Mouse (Mus musculus): ENCODE data around the gene Ttc9c.

Gene Ttc9c

GRCm38 (mm10) chr19:8829660-8830059 lies 10.5 kb upstream of the Ttc9c start, which contains the start of gene AC129217.1:
TSS of gene AC129217.1 (plus strand) at chr19:8829773.
- peak in 1 of 2 experiments; percentile 34 for DNase-seq

- DNase-seq: no peak
Measured at GRCm38 (mm10) chr19:8822696-8823095, 3.6 kb upstream of the Ttc9c start.

GRCm38 (mm10) chr19:8821146-8821545 lies 2.0 kb upstream of the Ttc9c start:
- no peak for DNase-seq

- DNase-seq: no peak
Measured at GRCm38 (mm10) chr19:8820424-8820956, 1.4 kb upstream of the Ttc9c start.

GRCm38 (mm10) chr19:8819596-8820423 lies 677 bp upstream of the Ttc9c start, which contains the start of gene Hnrnpul2:
TSS of gene Hnrnpul2 (plus strand) at chr19:8820010.
- DNase-seq: peak; percentile 98 to 100

- no peak for DNase-seq
Measured at GRCm38 (mm10) chr19:8818301-8818798, 783 bp downstream of the Ttc9c start.

- no peak for DNase-seq
Measured at GRCm38 (mm10) chr19:8817001-8817400, 2.1 kb downstream of the Ttc9c start.

- DNase-seq: no peak
Measured at GRCm38 (mm10) chr19:8815812-8816211, 3.3 kb downstream of the Ttc9c start.

- no peak for DNase-seq
Measured at GRCm38 (mm10) chr19:8806810-8807209, 12.3 kb downstream of the Ttc9c start.

- DNase-seq: no peak
Measured at GRCm38 (mm10) chr19:8803879-8804660, 15.1 kb downstream of the Ttc9c start.

GRCm38 (mm10) chr19:8803204-8803780 lies 15.8 kb downstream of the Ttc9c start:
- no peak for DNase-seq

GRCm38 (mm10) chr19:8802130-8802821 lies 16.9 kb downstream of the Ttc9c start, which contains the start of gene Zbtb3:
TSS of gene Zbtb3 (plus strand) at chr19:8802555.
- peak; percentile 94 to 97 for DNase-seq

- no peak for DNase-seq
Measured at GRCm38 (mm10) chr19:8798947-8799315, 20.2 kb downstream of the Ttc9c start.

- peak; percentile 93 to 95 for DNase-seq
Measured at GRCm38 (mm10) chr19:8798264-8798946, 20.7 kb downstream of the Ttc9c start, which contains the start of gene Polr2g. TSS of gene Polr2g (minus strand) at chr19:8798577.

GRCm38 (mm10) chr19:8790171-8790570 lies 29.0 kb downstream of the Ttc9c start:
- no peak for DNase-seq

- no peak for DNase-seq
Measured at GRCm38 (mm10) chr19:8789171-8789570, 30.0 kb downstream of the Ttc9c start.

GRCm38 (mm10) chr19:8788521-8788920 lies 30.6 kb downstream of the Ttc9c start:
- DNase-seq: no peak

GRCm38 (mm10) chr19:8786008-8786781 lies 32.9 kb downstream of the Ttc9c start, which contains the start of gene Taf6l:
TSS of gene Taf6l (minus strand) at chr19:8786417.
- peak; percentile 92 to 95 for DNase-seq

- peak in 1 of 2 experiments; percentile 46 for DNase-seq
Measured at GRCm38 (mm10) chr19:8774951-8775421, 44.1 kb downstream of the Ttc9c start.

- peak; percentile 96 to 98 for DNase-seq
Measured at GRCm38 (mm10) chr19:8774086-8774835, 44.9 kb downstream of the Ttc9c start, which contains the start of gene Tmem179b. TSS of gene Tmem179b (minus strand) at chr19:8774467.
